Mouse (Mus musculus) brain, embryonic 18.5 days (tissue): ENCODE results near the gene Crebrf.

Experiments used
- DNase-seq: peaks from one replicate; pipeline ENCODE4 v3.0.0-alpha.2; 2012; ENCODE audit warnings: low read depth, low spot score

Crebrf gene

DNA sequence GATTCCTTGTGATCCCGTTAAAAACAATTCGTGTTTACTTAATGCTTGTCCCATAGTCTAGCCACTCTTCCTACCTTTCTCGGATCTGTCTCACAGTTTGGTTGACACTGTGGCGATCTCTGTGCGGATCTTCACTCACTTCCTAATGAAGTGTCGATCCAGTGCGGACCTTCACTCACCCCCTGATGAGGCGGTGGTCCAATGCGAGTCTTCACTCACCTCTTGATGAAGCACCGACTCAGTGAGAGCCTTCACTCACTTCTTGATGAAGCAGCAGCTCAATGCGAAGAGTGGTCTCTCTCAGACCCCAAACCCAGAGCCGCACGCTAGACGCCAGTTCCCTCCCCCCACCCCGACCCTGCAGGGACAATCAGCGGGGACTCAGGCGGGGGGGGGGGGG, 110.7 kb downstream of the Crebrf start:
- DNase-seq: no peak
